Mouse (Mus musculus): ENCODE data around the gene Neurl2. TPM values are rescaled to one million over a fixed set of nuclear protein-coding genes. Genes with fewer than 3 reads are reported as not detected.

Neurl2 gene
- polyA plus RNA-seq (2012; rRNA removed; ENCODE audit: low replicate concordance): 11.2 and 17.7 TPM in 2 replicates

GRCm38 (mm10) chr2:164833314-164833959 is at the start of gene Neurl2:
Gene Neurl2, minus strand, starts transcription at chr2:164833456.

DNA sequence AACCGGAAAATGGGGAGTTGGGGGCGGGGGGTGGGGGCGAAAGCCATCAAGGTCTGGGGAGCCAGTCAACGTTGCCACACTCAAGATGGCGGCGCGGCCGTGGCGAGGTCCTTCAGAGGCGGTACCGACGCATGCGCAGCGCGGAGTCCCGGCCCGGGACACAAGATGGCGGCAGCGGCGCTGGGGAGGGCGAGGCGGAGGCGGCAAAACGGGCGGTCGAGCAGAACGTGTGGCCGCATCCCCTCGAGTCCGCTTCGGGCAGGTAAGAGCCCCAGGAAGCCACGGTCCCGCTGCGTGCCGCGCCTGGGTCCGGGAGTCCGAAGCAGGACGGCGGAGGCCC is 45.9 kb upstream of the Neurl2 start, which contains the start of gene Pcif1:
Pcif1 (plus strand) TSS at position 77 of the 340 bp plus-strand sequence.

DNA sequence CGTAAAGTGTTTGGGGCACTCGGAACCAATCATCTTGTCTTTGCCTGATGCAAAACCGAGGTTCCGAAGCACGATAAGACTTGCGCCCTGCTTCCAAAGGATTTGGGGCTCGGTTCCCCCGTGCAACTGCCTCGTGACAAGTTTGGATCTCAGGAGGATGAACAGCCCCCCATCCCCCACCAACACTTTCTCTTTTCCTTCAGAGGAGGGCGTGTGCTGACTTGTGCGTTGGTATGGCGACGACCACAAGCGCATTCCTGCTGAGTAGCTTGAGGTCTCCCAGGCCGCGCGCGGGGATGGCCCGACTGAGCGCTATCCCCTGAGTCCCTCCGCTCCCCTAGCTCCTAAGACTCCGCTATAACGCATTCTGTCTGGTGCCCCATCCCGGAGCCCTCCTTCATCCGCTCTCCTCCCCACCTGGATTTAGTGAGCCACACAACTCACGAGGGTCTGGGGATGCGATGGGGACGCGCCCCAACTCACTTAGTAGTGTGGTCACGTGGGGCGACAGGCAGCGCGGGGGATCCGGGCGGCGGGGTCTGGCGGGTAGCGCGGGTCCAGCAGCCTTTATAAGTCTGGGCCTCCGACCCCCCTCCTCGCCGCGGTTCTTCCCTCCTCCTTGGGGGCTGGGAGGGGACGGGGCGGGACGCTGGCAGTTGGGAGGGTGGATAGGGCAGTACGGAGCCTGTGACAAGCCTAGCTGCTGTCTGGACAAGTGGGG is 24.0 kb upstream of the Neurl2 start, which contains the start of gene Pltp:
Pltp (minus strand) TSS at position 611 of the 721 bp plus-strand sequence.

DNA sequence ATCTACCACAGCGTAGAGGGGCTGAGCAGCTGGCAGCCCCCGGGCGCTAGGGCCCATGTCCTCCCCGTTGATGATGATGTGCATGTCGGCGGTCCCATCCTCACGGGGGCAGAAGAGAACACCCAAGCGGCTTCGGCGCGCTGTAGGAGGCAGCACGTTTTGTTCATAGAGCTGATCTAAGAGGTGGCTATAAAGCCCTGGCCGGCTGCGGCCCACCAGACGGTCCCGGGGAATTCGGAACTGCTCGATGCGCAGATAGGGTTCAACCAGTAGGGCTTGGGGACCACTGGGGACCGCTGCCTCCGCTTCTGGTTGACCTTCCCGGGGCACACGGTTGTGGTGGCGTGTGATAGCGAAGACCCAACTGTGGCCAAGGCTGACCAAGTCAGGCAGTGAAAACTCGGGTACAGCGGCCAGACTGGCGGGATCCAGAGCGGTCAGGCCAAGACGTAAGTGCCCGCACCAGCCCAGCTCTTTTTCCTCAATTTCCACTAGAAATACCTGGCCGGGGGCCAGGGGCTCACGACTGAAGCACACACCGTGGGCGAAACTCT is 431 bp downstream of the Neurl2 start, which contains the start of gene Ctsa:
Ctsa (plus strand) TSS at position 126 of the 554 bp plus-strand sequence.

GRCm38 (mm10) chr2:164828437-164828836 is 4.8 kb downstream of the Neurl2 start, which contains the start of gene Spata25:
Gene Spata25, minus strand, starts transcription at chr2:164828537.

DNA sequence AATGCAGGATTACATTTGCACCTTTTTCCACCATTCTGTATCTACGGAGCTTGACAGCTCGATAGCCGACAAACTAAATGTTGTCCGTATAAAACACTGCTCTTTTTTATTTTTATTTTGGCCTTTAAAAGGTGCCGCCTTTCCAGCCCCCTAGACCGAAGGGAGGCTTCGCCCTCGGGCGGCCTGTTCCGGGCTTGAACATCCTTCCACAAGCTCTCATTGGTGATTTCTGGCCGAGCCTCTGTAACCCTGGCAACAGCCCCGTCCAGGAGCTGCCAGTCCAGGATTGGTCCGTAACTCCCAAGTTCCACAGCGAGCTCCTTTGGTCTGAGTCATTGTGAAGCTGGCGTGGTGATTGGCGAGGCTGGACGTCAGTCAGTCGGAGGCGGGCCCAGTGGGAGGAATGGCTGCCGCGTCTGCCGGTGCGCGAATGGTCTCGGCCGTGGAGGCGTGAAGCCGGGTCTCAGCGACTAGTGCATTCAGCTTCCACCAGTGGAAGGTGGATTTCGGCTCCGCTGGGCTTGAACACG is 10.6 kb downstream of the Neurl2 start, which contains the start of gene Zswim1:
Zswim1 (plus strand) TSS at position 51 of the 530 bp plus-strand sequence.

GRCm38 (mm10) chr2:164804533-164805331 is 28.5 kb downstream of the Neurl2 start, which contains the start of the genes Acot8 and Zswim3:
Gene Acot8, minus strand, starts transcription at chr2:164804882.
Gene Zswim3, plus strand, starts transcription at chr2:164805098.

GRCm38 (mm10) chr2:164785481-164786387 is 47.5 kb downstream of the Neurl2 start, which contains the start of gene Snx21:
Gene Snx21, plus strand, starts transcription at chr2:164785823.

Other genes with a start within 250 kb of the Neurl2 start
- not detected in 2 replicates for gene Wfdc6a, start 248.0 kb downstream of the Neurl2 start, polyA plus RNA-seq (2012; rRNA removed; ENCODE audit: low replicate concordance)
- not detected in 2 replicates for gene Eppin, start 239.9 kb downstream of the Neurl2 start, polyA plus RNA-seq (2012; rRNA removed; ENCODE audit: low replicate concordance)
- gene Wfdc6b, start 219.9 kb downstream of the Neurl2 start, polyA plus RNA-seq (2012; rRNA removed; ENCODE audit: low replicate concordance): not detected in 2 replicates
- gene Wfdc8, start 219.8 kb downstream of the Neurl2 start, polyA plus RNA-seq (2012; rRNA removed; ENCODE audit: low replicate concordance): not detected in 2 replicates
- not detected in 2 replicates for gene Wfdc16, start 194.7 kb downstream of the Neurl2 start, polyA plus RNA-seq (2012; rRNA removed; ENCODE audit: low replicate concordance)
- not detected in 2 replicates for gene Wfdc10, start 177.4 kb downstream of the Neurl2 start, polyA plus RNA-seq (2012; rRNA removed; ENCODE audit: low replicate concordance)
- gene Wfdc9, start 176.9 kb downstream of the Neurl2 start, polyA plus RNA-seq (2012; rRNA removed; ENCODE audit: low replicate concordance): not detected in 2 replicates
- not detected in 2 replicates for gene Wfdc11, start 159.4 kb downstream of the Neurl2 start, polyA plus RNA-seq (2012; rRNA removed; ENCODE audit: low replicate concordance)
- not detected in 2 replicates for gene Wfdc13, start 148.3 kb downstream of the Neurl2 start, polyA plus RNA-seq (2012; rRNA removed; ENCODE audit: low replicate concordance)
- gene Spint4, start 135.0 kb downstream of the Neurl2 start, polyA plus RNA-seq (2012; rRNA removed; ENCODE audit: low replicate concordance): not detected in 2 replicates
- gene Spint5, start 118.2 kb downstream of the Neurl2 start, polyA plus RNA-seq (2012; rRNA removed; ENCODE audit: low replicate concordance): not detected in 2 replicates
- 0.87 and 2.8 TPM in 2 replicates for gene Wfdc3, start 87.5 kb downstream of the Neurl2 start, polyA plus RNA-seq (2012; rRNA removed; ENCODE audit: low replicate concordance)
- 13.4 and 63.8 TPM in 2 replicates for gene Dnttip1, start 87.5 kb downstream of the Neurl2 start, polyA plus RNA-seq (2012; rRNA removed; ENCODE audit: low replicate concordance)
- gene Ube2c, start 63.6 kb downstream of the Neurl2 start, polyA plus RNA-seq (2012; rRNA removed; ENCODE audit: low replicate concordance): 14.8 and 17.3 TPM in 2 replicates
- gene Tnnc2, start 53.5 kb downstream of the Neurl2 start, polyA plus RNA-seq (2012; rRNA removed; ENCODE audit: low replicate concordance): 2.1 and 1,412 TPM in 2 replicates
- 32.9 and 57.5 TPM in 2 replicates for gene Snx21, start 47.6 kb downstream of the Neurl2 start, polyA plus RNA-seq (2012; rRNA removed; ENCODE audit: low replicate concordance)
- 36.3 and 58.2 TPM in 2 replicates for gene Acot8, start 28.6 kb downstream of the Neurl2 start, polyA plus RNA-seq (2012; rRNA removed; ENCODE audit: low replicate concordance)
- 2.7 and 4.5 TPM in 2 replicates for gene Zswim3, start 28.4 kb downstream of the Neurl2 start, polyA plus RNA-seq (2012; rRNA removed; ENCODE audit: low replicate concordance)
- 14.4 and 16.0 TPM in 2 replicates for gene Zswim1, start 10.8 kb downstream of the Neurl2 start, polyA plus RNA-seq (2012; rRNA removed; ENCODE audit: low replicate concordance)
- gene Spata25, start 4.9 kb downstream of the Neurl2 start, polyA plus RNA-seq (2012; rRNA removed; ENCODE audit: low replicate concordance): 0.22 TPM in 1 of 2 replicates, not detected in the other
- gene Ctsa, start 583 bp downstream of the Neurl2 start, polyA plus RNA-seq (2012; rRNA removed; ENCODE audit: low replicate concordance): 329 and 398 TPM in 2 replicates
- gene Pltp, start 24.3 kb upstream of the Neurl2 start, polyA plus RNA-seq (2012; rRNA removed; ENCODE audit: low replicate concordance): 327 and 423 TPM in 2 replicates
- 28.2 and 59.8 TPM in 2 replicates for gene Pcif1, start 45.8 kb upstream of the Neurl2 start, polyA plus RNA-seq (2012; rRNA removed; ENCODE audit: low replicate concordance)
- gene Zfp335, start 78.3 kb upstream of the Neurl2 start, polyA plus RNA-seq (2012; rRNA removed; ENCODE audit: low replicate concordance): 33.2 and 49.0 TPM in 2 replicates
- gene Mmp9, start 107.3 kb upstream of the Neurl2 start, polyA plus RNA-seq (2012; rRNA removed; ENCODE audit: low replicate concordance): 21.9 and 24.5 TPM in 2 replicates
- gene Slc12a5, start 127.3 kb upstream of the Neurl2 start, polyA plus RNA-seq (2012; rRNA removed; ENCODE audit: low replicate concordance): 3.0 TPM in 2 replicates
- gene Ncoa5, start 201.4 kb upstream of the Neurl2 start, polyA plus RNA-seq (2012; rRNA removed; ENCODE audit: low replicate concordance): 25.4 and 29.5 TPM in 2 replicates
- 31.3 and 45.3 TPM in 2 replicates for gene Cd40, start 222.2 kb upstream of the Neurl2 start, polyA plus RNA-seq (2012; rRNA removed; ENCODE audit: low replicate concordance)